Mouse (Mus musculus): Measurements from ENCODE around the gene Lypd6. TPM values are rescaled to one million over a fixed set of nuclear protein-coding genes. Genes with fewer than 3 reads are reported as not detected.

Lypd6 gene
- polyA plus RNA-seq, 1 experiment from 2014 or later: 20.1 TPM

- Histone ChIP-seq H3K9ac (ENCODE audit: low read length) (no peak overlapping the region), H3K27ac (ENCODE audit: low read length) (peak overlapping the region; percentile 14), H3K4me1 (ENCODE audit: control insufficient read depth, insufficient read depth, low read length) (peaks cover 12% of the 10 kb centered on the region; the same call in 1 of the 2 replicates), H3K36me3 (ENCODE audit: control insufficient read depth, insufficient read depth, low read length) (no peaks in the 10 kb centered on the region), H3K4me3 (replicated peaks; ENCODE audit: low read length) (no peak overlapping the region), H3K4me2 (ENCODE audit: low read depth, low read length) (no peak overlapping the region), H3K9me3 (replicated peaks; ENCODE audit: control insufficient read depth, low read length) (no peaks in the 10 kb centered on the region), H3K27me3 (ENCODE audit: control insufficient read depth, insufficient read depth, low read length) (no peaks in the 10 kb centered on the region)
- WGBS: 57% methylated on average over 7 of the region's 7 CpGs
- ATAC-seq (ENCODE audit: insufficient read depth, low FRiP score): peak; percentile 68
Measured at GRCm38 (mm10) chr2:50103850-50104503, 37.7 kb downstream of the Lypd6 start.

- Histone ChIP-seq H3K27ac (ENCODE audit: low read length) (no peak overlapping the region), H3K9ac (ENCODE audit: low read length) (no peak overlapping the region), H3K36me3 (ENCODE audit: control insufficient read depth, insufficient read depth, low read length) (no peaks in the 10 kb centered on the region), H3K9me3 (replicated peaks; ENCODE audit: control insufficient read depth, low read length) (no peaks in the 10 kb centered on the region), H3K4me1 (ENCODE audit: control insufficient read depth, insufficient read depth, low read length) (peaks cover 11% of the 10 kb centered on the region), H3K4me3 (replicated peaks; ENCODE audit: low read length) (no peak overlapping the region), H3K27me3 (ENCODE audit: control insufficient read depth, insufficient read depth, low read length) (no peaks in the 10 kb centered on the region), H3K4me2 (ENCODE audit: low read depth, low read length) (no peak overlapping the region)
- no peak for ATAC-seq (ENCODE audit: insufficient read depth, low FRiP score)
- 55% methylated on average over 3 of the region's 3 CpGs for WGBS
Measured at GRCm38 (mm10) chr2:50105590-50105989, 39.4 kb downstream of the Lypd6 start.

DNA sequence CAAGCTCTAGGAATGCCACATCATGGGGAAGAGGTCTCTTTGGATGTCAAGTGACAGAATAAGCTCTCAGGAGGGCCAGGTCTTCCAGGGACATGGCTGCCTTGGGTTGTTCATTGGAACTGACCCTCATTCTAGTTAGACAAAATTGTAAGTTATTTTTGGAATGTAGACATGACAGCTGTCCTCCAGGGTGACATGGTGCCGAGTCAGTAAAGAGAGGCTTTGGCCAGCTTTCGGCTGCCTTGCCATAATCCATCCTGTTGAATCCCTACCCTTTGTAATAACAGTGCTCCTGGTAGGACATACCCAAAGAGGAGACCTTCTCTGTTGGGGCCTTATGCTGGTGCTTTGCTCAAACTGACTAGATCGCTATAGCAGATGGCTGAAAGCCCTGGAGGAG lies 39.8 kb downstream of the Lypd6 start:
- H3K36me3 ChIP-seq (ENCODE audit: control insufficient read depth, insufficient read depth, low read length): no peaks in the 10 kb centered on the region
- WGBS: 81% methylated on average over 3 of the region's 3 CpGs
- peaks cover 14% of the 10 kb centered on the region for H3K4me1 ChIP-seq (ENCODE audit: control insufficient read depth, insufficient read depth, low read length)
- ATAC-seq (ENCODE audit: insufficient read depth, low FRiP score): no peak
- H3K9me3 ChIP-seq (replicated peaks; ENCODE audit: control insufficient read depth, low read length): no peaks in the 10 kb centered on the region
- no peak overlapping the region for H3K4me3 ChIP-seq (replicated peaks; ENCODE audit: low read length)
- no peak overlapping the region for H3K27ac ChIP-seq (ENCODE audit: low read length)
- H3K4me2 ChIP-seq (ENCODE audit: low read depth, low read length): no peak overlapping the region
- no peaks in the 10 kb centered on the region for H3K27me3 ChIP-seq (ENCODE audit: control insufficient read depth, insufficient read depth, low read length)
- no peak overlapping the region for H3K9ac ChIP-seq (ENCODE audit: low read length)

- Histone ChIP-seq H3K4me3 (replicated peaks; ENCODE audit: low read length) (no peak overlapping the region), H3K9ac (ENCODE audit: low read length) (no peak overlapping the region), H3K27me3 (ENCODE audit: control insufficient read depth, insufficient read depth, low read length) (no peaks in the 10 kb centered on the region), H3K9me3 (replicated peaks; ENCODE audit: control insufficient read depth, low read length) (no peaks in the 10 kb centered on the region), H3K4me2 (ENCODE audit: low read depth, low read length) (no peak overlapping the region), H3K27ac (ENCODE audit: low read length) (no peak overlapping the region), H3K4me1 (ENCODE audit: control insufficient read depth, insufficient read depth, low read length) (peaks cover 12% of the 10 kb centered on the region), H3K36me3 (ENCODE audit: control insufficient read depth, insufficient read depth, low read length) (no peaks in the 10 kb centered on the region)
- 73% methylated on average over 3 of the region's 3 CpGs for WGBS
- no peak for ATAC-seq (ENCODE audit: insufficient read depth, low FRiP score)
Measured at GRCm38 (mm10) chr2:50106879-50107278, 40.6 kb downstream of the Lypd6 start.

DNA sequence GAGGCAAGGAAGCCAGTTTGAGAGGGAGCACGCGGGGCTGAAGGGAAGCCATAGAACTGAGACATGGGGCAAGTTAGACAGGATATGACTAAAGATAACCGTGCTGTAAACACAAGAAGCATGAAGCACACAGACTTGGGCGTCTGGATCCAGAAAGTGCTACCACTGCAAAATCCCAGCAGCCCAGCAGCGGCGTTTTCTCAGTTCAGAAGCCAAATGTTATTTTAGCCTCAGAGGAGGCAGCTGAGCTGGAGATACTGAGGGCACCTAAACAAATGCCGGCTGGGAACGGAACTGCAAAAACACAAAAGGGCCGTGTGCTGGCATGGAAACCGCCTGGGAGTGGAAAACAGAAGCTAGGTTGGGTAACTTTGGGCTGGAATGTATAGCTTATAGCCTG lies 43.9 kb downstream of the Lypd6 start:
- WGBS: 23% methylated on average over 10 of the region's 10 CpGs
- 0 out of 2 replicates have a peak, but pooled peaks have one; percentile 30 for ATAC-seq (ENCODE audit: insufficient read depth, low FRiP score)

GRCm38 (mm10) chr2:50111169-50111568 lies 44.9 kb downstream of the Lypd6 start:
- no peak for ATAC-seq (ENCODE audit: insufficient read depth, low FRiP score)
- Histone ChIP-seq H3K9ac (ENCODE audit: low read length) (no peak overlapping the region), H3K4me1 (ENCODE audit: control insufficient read depth, insufficient read depth, low read length) (peaks cover 12% of the 10 kb centered on the region), H3K36me3 (ENCODE audit: control insufficient read depth, insufficient read depth, low read length) (no peaks in the 10 kb centered on the region), H3K4me3 (replicated peaks; ENCODE audit: low read length) (no peak overlapping the region), H3K4me2 (ENCODE audit: low read depth, low read length) (no peak overlapping the region), H3K27me3 (ENCODE audit: control insufficient read depth, insufficient read depth, low read length) (no peaks in the 10 kb centered on the region), H3K27ac (ENCODE audit: low read length) (0 out of 2 replicates have a peak overlapping the region, but pooled peaks have one; percentile 10), H3K9me3 (replicated peaks; ENCODE audit: control insufficient read depth, low read length) (no peaks in the 10 kb centered on the region)
- WGBS: 87% methylated on average over 3 of the region's 3 CpGs

More for the DNA sequence above, 43.9 kb downstream of the Lypd6 start:
- Histone ChIP-seq H3K36me3 (ENCODE audit: control insufficient read depth, insufficient read depth, low read length) (no peaks in the 10 kb centered on the region), H3K9ac (ENCODE audit: low read length) (no peak overlapping the region), H3K4me1 (ENCODE audit: control insufficient read depth, insufficient read depth, low read length) (peaks cover 12% of the 10 kb centered on the region), H3K4me2 (ENCODE audit: low read depth, low read length) (peak overlapping the region; percentile 37), H3K4me3 (replicated peaks; ENCODE audit: low read length) (no peak overlapping the region), H3K9me3 (replicated peaks; ENCODE audit: control insufficient read depth, low read length) (no peaks in the 10 kb centered on the region), H3K27ac (ENCODE audit: low read length) (peak overlapping the region; percentile 71), H3K27me3 (ENCODE audit: control insufficient read depth, insufficient read depth, low read length) (no peaks in the 10 kb centered on the region)

GRCm38 (mm10) chr2:50111609-50112008 lies 45.4 kb downstream of the Lypd6 start:
- no peak for ATAC-seq (ENCODE audit: insufficient read depth, low FRiP score)
- Histone ChIP-seq H3K4me3 (replicated peaks; ENCODE audit: low read length) (no peak overlapping the region), H3K4me2 (ENCODE audit: low read depth, low read length) (no peak overlapping the region), H3K27ac (ENCODE audit: low read length) (no peak overlapping the region), H3K36me3 (ENCODE audit: control insufficient read depth, insufficient read depth, low read length) (no peaks in the 10 kb centered on the region), H3K9ac (ENCODE audit: low read length) (no peak overlapping the region), H3K27me3 (ENCODE audit: control insufficient read depth, insufficient read depth, low read length) (no peaks in the 10 kb centered on the region), H3K9me3 (replicated peaks; ENCODE audit: control insufficient read depth, low read length) (no peaks in the 10 kb centered on the region), H3K4me1 (ENCODE audit: control insufficient read depth, insufficient read depth, low read length) (peaks cover 12% of the 10 kb centered on the region)
- WGBS: 29% methylated on average over 1 of the region's 1 CpGs

GRCm38 (mm10) chr2:50112427-50112826 lies 46.2 kb downstream of the Lypd6 start:
- no peaks in the 10 kb centered on the region for H3K27me3 ChIP-seq (ENCODE audit: control insufficient read depth, insufficient read depth, low read length)
- 78% methylated on average over 5 of the region's 5 CpGs for WGBS
- ATAC-seq (ENCODE audit: insufficient read depth, low FRiP score): no peak

DNA sequence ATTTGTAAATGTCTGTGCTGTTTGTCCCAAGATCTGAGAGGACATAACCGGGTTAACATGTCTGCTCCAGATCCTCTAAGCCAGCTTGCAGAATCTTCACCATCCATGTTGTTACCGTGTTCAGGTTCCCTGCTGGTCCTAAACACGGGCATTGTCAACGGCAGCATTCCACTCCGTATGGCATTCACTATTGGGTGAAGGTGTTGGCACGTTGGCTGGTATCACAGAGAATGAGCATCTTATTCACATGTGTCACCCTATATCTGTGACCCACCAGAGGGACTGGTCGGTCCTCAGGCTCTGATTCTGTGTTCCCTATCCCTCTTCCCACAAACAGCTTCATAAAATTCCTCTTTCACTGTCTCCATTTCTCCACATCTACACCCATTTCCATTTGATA lies 52.9 kb downstream of the Lypd6 start:
- Histone ChIP-seq H3K27me3 (ENCODE audit: control insufficient read depth, insufficient read depth, low read length) (no peaks in the 10 kb centered on the region), H3K9me3 (replicated peaks; ENCODE audit: control insufficient read depth, low read length) (no peaks in the 10 kb centered on the region), H3K4me3 (replicated peaks; ENCODE audit: low read length) (no peak overlapping the region), H3K4me1 (ENCODE audit: control insufficient read depth, insufficient read depth, low read length) (peaks cover 3% of the 10 kb centered on the region; the same call in 1 of the 2 replicates), H3K36me3 (ENCODE audit: control insufficient read depth, insufficient read depth, low read length) (no peaks in the 10 kb centered on the region), H3K27ac (ENCODE audit: low read length) (no peak overlapping the region), H3K9ac (ENCODE audit: low read length) (no peak overlapping the region), H3K4me2 (ENCODE audit: low read depth, low read length) (no peak overlapping the region)
- 88% methylated on average over 7 of the region's 7 CpGs for WGBS
- no peak for ATAC-seq (ENCODE audit: insufficient read depth, low FRiP score)

More at GRCm38 (mm10) chr2:50112427-50112826, 46.2 kb downstream of the Lypd6 start:
- no peaks in the 10 kb centered on the region for H3K36me3 ChIP-seq (ENCODE audit: control insufficient read depth, insufficient read depth, low read length)
- H3K9me3 ChIP-seq (replicated peaks; ENCODE audit: control insufficient read depth, low read length): no peaks in the 10 kb centered on the region
- H3K4me2 ChIP-seq (ENCODE audit: low read depth, low read length): no peak overlapping the region
- no peak overlapping the region for H3K4me3 ChIP-seq (replicated peaks; ENCODE audit: low read length)
- no peak overlapping the region for H3K9ac ChIP-seq (ENCODE audit: low read length)
- no peak overlapping the region for H3K27ac ChIP-seq (ENCODE audit: low read length)
- peaks cover 12% of the 10 kb centered on the region for H3K4me1 ChIP-seq (ENCODE audit: control insufficient read depth, insufficient read depth, low read length)

Data from stomach, embryonic 16.5 days (tissue).